Mouse (Mus musculus) frontal cortex, postnatal 14 days (tissue): ENCODE data around the gene Gpha2.

Experiments
- DNase-seq, 2 experiments: peaks; one replicate each; pipeline ENCODE4 v3.0.0; 2022; ENCODE audit warnings: low spot score in 2 of 2

Gene Gpha2

GRCm38 (mm10) chr19:6272738-6273137 lies 46.6 kb downstream of the Gpha2 start:
- DNase-seq, result no peak

GRCm38 (mm10) chr19:6273592-6273991 lies 47.4 kb downstream of the Gpha2 start:
- no peak for DNase-seq

- DNase-seq, result no peak
Observed at GRCm38 (mm10) chr19:6273998-6274608, 47.9 kb downstream of the Gpha2 start.

- peak in 1 of 2 experiments; percentile 22 for DNase-seq
Observed at GRCm38 (mm10) chr19:6275740-6276389, 49.7 kb downstream of the Gpha2 start.

GRCm38 (mm10) chr19:6276426-6277421 lies 50.5 kb downstream of the Gpha2 start, which contains the start of gene Ehd1:
Ehd1 (plus strand) TSS chr19:6276725.
- peak; percentile 94 for DNase-seq
